Mouse (Mus musculus): ENCODE measurements at regions not wholly inside any gene's neighbourhood (a gene's known extent, or its start where the extent isn't known, plus 50 kb on each side); places are given as distances from the start of the nearest gene placed in this dataset.

- no peak overlapping the region for H3K27ac ChIP-seq (ENCODE audit: control insufficient read depth, low read depth, low read length)
- no peaks in the 10 kb centered on the region for H3K79me2 ChIP-seq (ENCODE audit: control insufficient read depth, insufficient read depth, low read length, poor library complexity)
- H3K4me3 ChIP-seq (ENCODE audit: control insufficient read depth in 1 of 2, insufficient read depth in 1 of 2, low read depth in 2 of 2, low read length in 2 of 2): no peak overlapping the region
- DNase-seq (ENCODE audit: low read depth, low spot score): no peak
- H3K9me3 ChIP-seq (replicated peaks; ENCODE audit: insufficient read depth, low read length): no peaks in the 10 kb centered on the region
- H3K4me1 ChIP-seq (ENCODE audit: control insufficient read depth in 1 of 2, insufficient read depth in 2 of 2, low read length in 2 of 2): no peaks in the 10 kb centered on the region
- TF ChIP-seq MAZ (IDR thresholded peaks at IDR 0.05; ENCODE audit: low read depth, low read length) (no peak), RAD21 (IDR thresholded peaks at IDR 0.05; ENCODE audit: low read depth, low read length) (no peak), UBTF (IDR thresholded peaks at IDR 0.05; ENCODE audit: borderline replicate concordance, insufficient read depth, low read depth, low read length) (no peak), MXI1 (IDR thresholded peaks at IDR 0.05; ENCODE audit: low read depth, low read length) (no peak), POLR2AphosphoS2 (IDR thresholded peaks at IDR 0.05; ENCODE audit: low read length) (no peak), ZKSCAN1 (IDR thresholded peaks at IDR 0.05; ENCODE audit: low read depth, low read length) (no peak), SMC3 (IDR thresholded peaks at IDR 0.05; ENCODE audit: low read depth, low read length) (no peak), NELFE (IDR thresholded peaks at IDR 0.05; ENCODE audit: low read depth, low read length) (no peak), MEF2A (IDR thresholded peaks at IDR 0.05; ENCODE audit: extremely low read depth, insufficient replicate concordance, low read depth, low read length, poor library complexity, severe bottlenecking) (no peak), CHD2 (IDR thresholded peaks at IDR 0.05; ENCODE audit: low read length) (no peak), TCF12 (IDR thresholded peaks at IDR 0.05; ENCODE audit: low read depth, low read length) (no peak), ETS1 (IDR thresholded peaks at IDR 0.05; ENCODE audit: low read depth, low read length) (no peak), CHD1 (IDR thresholded peaks at IDR 0.05; ENCODE audit: low read depth, low read length) (no peak), POLR2AphosphoS5 (IDR thresholded peaks at IDR 0.05; ENCODE audit: borderline replicate concordance, low read depth, low read length) (no peak), TAL1 (IDR thresholded peaks at IDR 0.05; ENCODE audit: low read length) (no peak)
- no peaks in the 10 kb centered on the region for H3K27me3 ChIP-seq (ENCODE audit: control insufficient read depth in 1 of 2, insufficient read depth in 2 of 2, low read length in 2 of 2)
- no peak overlapping the region for H3K9ac ChIP-seq (ENCODE audit: control insufficient read depth, low read depth, low read length, poor library complexity, severe bottlenecking)
- H3K36me3 ChIP-seq (ENCODE audit: control insufficient read depth in 1 of 2, insufficient read depth in 2 of 2, low read length in 2 of 2): no peaks in the 10 kb centered on the region
These were observed 122.3 kb upstream of the Hs3st2 start for GRCm38 (mm10) chr7:121269358-121269757.

GRCm38 (mm10) chr7:121280597-121280996 is 111.1 kb upstream of the Hs3st2 start:
- H3K36me3 ChIP-seq (ENCODE audit: control insufficient read depth in 1 of 2, insufficient read depth in 2 of 2, low read length in 2 of 2): no peaks in the 10 kb centered on the region
- no peaks in the 10 kb centered on the region for H3K79me2 ChIP-seq (ENCODE audit: control insufficient read depth, insufficient read depth, low read length, poor library complexity)
- H3K9me3 ChIP-seq (replicated peaks; ENCODE audit: insufficient read depth, low read length): no peaks in the 10 kb centered on the region
- H3K27ac ChIP-seq (ENCODE audit: control insufficient read depth, low read depth, low read length): no peak overlapping the region
- no peak overlapping the region for H3K4me3 ChIP-seq (ENCODE audit: control insufficient read depth in 1 of 2, insufficient read depth in 1 of 2, low read depth in 2 of 2, low read length in 2 of 2)
- H3K27me3 ChIP-seq (ENCODE audit: control insufficient read depth in 1 of 2, insufficient read depth in 2 of 2, low read length in 2 of 2): no peaks in the 10 kb centered on the region
- no peaks in the 10 kb centered on the region for H3K4me1 ChIP-seq (ENCODE audit: control insufficient read depth in 1 of 2, insufficient read depth in 2 of 2, low read length in 2 of 2)
- H3K9ac ChIP-seq (ENCODE audit: control insufficient read depth, low read depth, low read length, poor library complexity, severe bottlenecking): no peak overlapping the region
- DNase-seq (ENCODE audit: low read depth, low spot score): no peak
- TF ChIP-seq BHLHE40 (IDR thresholded peaks at IDR 0.05; ENCODE audit: borderline replicate concordance, low read depth, low read length): no peak
- TF ChIP-seq SIN3A (IDR thresholded peaks at IDR 0.05; ENCODE audit: low read length): no peak
- TF ChIP-seq MXI1 (IDR thresholded peaks at IDR 0.05; ENCODE audit: low read depth, low read length): no peak
- no peak for TF ChIP-seq TAL1 (IDR thresholded peaks at IDR 0.05; ENCODE audit: low read length)
- no peak for TF ChIP-seq USF2 (IDR thresholded peaks at IDR 0.05; ENCODE audit: borderline replicate concordance in 1 of 2, insufficient read depth in 1 of 2, low read depth in 1 of 2, low read length in 2 of 2)
- TF ChIP-seq MYC (IDR thresholded peaks at IDR 0.05; ENCODE audit: low read depth, low read length): no peak
- TF ChIP-seq HCFC1 (IDR thresholded peaks at IDR 0.05; ENCODE audit: low read depth, low read length): no peak
- TF ChIP-seq NRF1 (IDR thresholded peaks at IDR 0.05; ENCODE audit: insufficient read depth, low read depth, low read length, poor library complexity, severe bottlenecking): no peak
- TF ChIP-seq CHD2 (IDR thresholded peaks at IDR 0.05; ENCODE audit: low read length): no peak
- no peak for TF ChIP-seq POLR2AphosphoS5 (IDR thresholded peaks at IDR 0.05; ENCODE audit: borderline replicate concordance, low read depth, low read length)
- TF ChIP-seq RCOR1 (IDR thresholded peaks at IDR 0.05; ENCODE audit: low read depth, low read length): no peak
- no peak for TF ChIP-seq EP300 (IDR thresholded peaks at IDR 0.05; ENCODE audit: low read depth in 1 of 2, low read length in 2 of 2)
- TF ChIP-seq RAD21 (IDR thresholded peaks at IDR 0.05; ENCODE audit: low read depth, low read length): no peak
- no peak for TF ChIP-seq JUND (IDR thresholded peaks at IDR 0.05; ENCODE audit: low read depth, low read length)
- no peak for TF ChIP-seq POLR2A (IDR thresholded peaks at IDR 0.05; ENCODE audit: control insufficient read depth in 1 of 2, insufficient read depth in 1 of 2, low read depth in 1 of 2, low read length in 2 of 2, poor library complexity in 1 of 2)
- no peak for TF ChIP-seq ZNF384 (IDR thresholded peaks at IDR 0.05; ENCODE audit: low read depth, low read length)
- no peak for TF ChIP-seq NELFE (IDR thresholded peaks at IDR 0.05; ENCODE audit: low read depth, low read length)
